Mouse (Mus musculus): ENCODE data around the gene Ssbp3.

DNA sequence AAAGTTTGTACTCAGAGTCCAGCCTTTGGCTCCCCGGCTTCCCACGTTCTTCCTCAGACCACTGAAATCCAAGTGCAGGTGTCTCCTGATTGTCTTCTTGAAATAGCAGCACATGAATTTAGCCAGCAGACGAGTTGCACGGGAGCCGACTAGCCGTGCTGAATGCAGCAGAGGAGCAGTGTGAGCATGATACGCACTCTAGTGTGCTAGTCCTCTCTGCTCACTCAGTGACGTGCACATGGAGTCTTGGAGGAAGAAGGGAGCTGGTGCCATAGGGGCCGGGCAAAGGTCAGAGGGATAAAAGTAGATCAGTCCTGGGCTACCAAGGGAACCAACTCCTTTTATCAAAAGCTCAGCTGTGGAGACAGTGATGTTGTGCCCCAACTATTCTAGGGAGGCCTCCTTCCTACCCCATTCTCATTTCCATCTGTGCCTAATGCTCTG is 103.3 kb downstream of the Ssbp3 start:
- TF ChIP-seq ZC3H11A (IDR thresholded peaks at IDR 0.05; ENCODE audit: low read depth, low read length) (no peak), CTCF (IDR thresholded peaks at IDR 0.05 in 2 of 3, conservative IDR thresholded peaks at IDR 0.05 in 1 of 3; ENCODE audit: control insufficient read depth in 1 of 3, insufficient read depth in 1 of 3, low read depth in 2 of 3, low read length in 3 of 3, poor library complexity in 1 of 3, severe bottlenecking in 1 of 3) (no peak), USF1 (IDR thresholded peaks at IDR 0.05; ENCODE audit: low read depth, low read length) (no peak), POLR2A (IDR thresholded peaks at IDR 0.05; ENCODE audit: control insufficient read depth in 1 of 2, insufficient read depth in 1 of 2, low read depth in 1 of 2, low read length in 2 of 2, poor library complexity in 1 of 2) (no peak), MEF2A (IDR thresholded peaks at IDR 0.05; ENCODE audit: extremely low read depth, insufficient replicate concordance, low read depth, low read length, poor library complexity, severe bottlenecking) (no peak), SMC3 (IDR thresholded peaks at IDR 0.05; ENCODE audit: low read depth, low read length) (no peak), MAX (IDR thresholded peaks at IDR 0.05; ENCODE audit: low read length) (no peak), ETS1 (IDR thresholded peaks at IDR 0.05; ENCODE audit: low read depth, low read length) (no peak), SIN3A (IDR thresholded peaks at IDR 0.05; ENCODE audit: low read length) (no peak), USF2 (IDR thresholded peaks at IDR 0.05; ENCODE audit: borderline replicate concordance in 1 of 2, insufficient read depth in 1 of 2, low read depth in 1 of 2, low read length in 2 of 2) (no peak), ZNF384 (IDR thresholded peaks at IDR 0.05; ENCODE audit: low read depth, low read length) (no peak)

All from MEL (cell line).